ENCODE assay signal across 8 mouse cellular contexts in genomic region chr6:125498062-125498461, GRCm38 (mm10). TPM values are rescaled to one million over a fixed set of nuclear protein-coding genes. Genes with fewer than 3 reads are reported as not detected.
A peak's percentile ranks its signal among the peaks of the same experiment; 100 is the strongest.
DNase-seq lines count a peak whose midpoint lies in the region; ATAC-seq lines count a peak whose summit lies in the region.

No protein-coding gene starts in this region.

- H3K9ac ChIP-seq in forebrain, embryonic 11.5 days (ENCODE audit: low read length): no peak overlapping the region
- no peak overlapping the region for H3K9ac ChIP-seq in forebrain, embryonic 15.5 days (replicated peaks)
- no peak overlapping the region for H3K9ac ChIP-seq in neural tube, embryonic 15.5 days (replicated peaks)

- WGBS in forebrain, embryonic 11.5 days: 34% methylated on average over 5 of the region's 5 CpGs
- WGBS in forebrain, embryonic 15.5 days: 35% methylated on average over 5 of the region's 5 CpGs
- 28% methylated on average over 5 of the region's 5 CpGs for WGBS in neural tube, embryonic 15.5 days

- H3K4me2 ChIP-seq in forebrain, embryonic 11.5 days (ENCODE audit: low read depth, low read length, severe bottlenecking): no peak overlapping the region
- H3K4me2 ChIP-seq in forebrain, embryonic 15.5 days (replicated peaks): no peak overlapping the region
- no peak overlapping the region for H3K4me2 ChIP-seq in neural tube, embryonic 15.5 days

- no peak overlapping the region for H3K4me3 ChIP-seq in forebrain, embryonic 11.5 days (ENCODE audit: low read depth, low read length)
- no peak overlapping the region for H3K4me3 ChIP-seq in forebrain, embryonic 15.5 days
- H3K4me3 ChIP-seq in neural tube, embryonic 15.5 days (replicated peaks): no peak overlapping the region

- peak; percentile 73 for DNase-seq in forebrain, embryonic 11.5 days (ENCODE audit: low spot score)
- peak; percentile 53 for DNase-seq in neural tube, embryonic 10.5 days (ENCODE audit: extremely low spot score, low spot score)
- peak; percentile 79 for DNase-seq in retina, embryonic 14.5 days (ENCODE audit: low spot score)
- DNase-seq in layer of hippocampus, adult 18-20 months (ENCODE audit: low spot score in 2 of 2): no peak
- DNase-seq in layer of hippocampus, adult 9-11 months: no peak

- H3K27ac ChIP-seq in forebrain, embryonic 11.5 days (ENCODE audit: low read depth, low read length): no peak overlapping the region
- H3K27ac ChIP-seq in forebrain, embryonic 15.5 days (replicated peaks): no peak overlapping the region
- no peak overlapping the region for H3K27ac ChIP-seq in neural tube, embryonic 15.5 days (replicated peaks)

- H3K27me3 ChIP-seq in forebrain, embryonic 11.5 days (ENCODE audit: control insufficient read depth, insufficient read depth, low read length): peaks cover 5% of the 10 kb centered on the region; the same call in 1 of the 2 replicates
- H3K27me3 ChIP-seq in forebrain, embryonic 15.5 days: no peaks in the 10 kb centered on the region
- peaks cover 21% of the 10 kb centered on the region for H3K27me3 ChIP-seq in neural tube, embryonic 15.5 days (replicated peaks)

- H3K4me1 ChIP-seq in forebrain, embryonic 11.5 days (replicated peaks; ENCODE audit: control insufficient read depth, insufficient read depth, low read length): peaks cover 5% of the 10 kb centered on the region; the same call in 1 of the 2 replicates
- H3K4me1 ChIP-seq in forebrain, embryonic 15.5 days: peaks cover 12% of the 10 kb centered on the region
- peaks cover 12% of the 10 kb centered on the region for H3K4me1 ChIP-seq in neural tube, embryonic 15.5 days

- ATAC-seq in forebrain, embryonic 11.5 days (replicated peaks; ENCODE audit: low FRiP score): no peak
- ATAC-seq in forebrain, embryonic 15.5 days (replicated peaks): no peak
- ATAC-seq in neural tube, embryonic 15.5 days (ENCODE audit: low FRiP score): no peak
- 0 out of 2 replicates have a peak, but pooled peaks have one; percentile 22 for ATAC-seq in erythroblast, adult 5-6 weeks (replicated peaks; ENCODE audit: low FRiP score, poor library complexity, severe bottlenecking)

- no peaks in the 10 kb centered on the region for H3K36me3 ChIP-seq in forebrain, embryonic 11.5 days (ENCODE audit: control insufficient read depth, insufficient read depth, low read length)
- no peaks in the 10 kb centered on the region for H3K36me3 ChIP-seq in forebrain, embryonic 15.5 days
- H3K36me3 ChIP-seq in neural tube, embryonic 15.5 days: no peaks in the 10 kb centered on the region

- H3K9me3 ChIP-seq in forebrain, embryonic 11.5 days (ENCODE audit: control insufficient read depth, low read length): no peaks in the 10 kb centered on the region
- H3K9me3 ChIP-seq in forebrain, embryonic 15.5 days: no peaks in the 10 kb centered on the region
- no peaks in the 10 kb centered on the region for H3K9me3 ChIP-seq in neural tube, embryonic 15.5 days (replicated peaks)

RNA-seq across cellular contexts. Expression of gene Cd9, which starts 3.5 kb away (rescaled TPM):
- polyA plus RNA-seq in forebrain, embryonic 11.5 days (2014; fragmentation: Nextera tagmentation; extraction: Ambion mirVana): 40.5 and 47.4 TPM in 2 replicates
- polyA plus RNA-seq in forebrain, embryonic 15.5 days (2015; fragmentation: Nextera tagmentation; extraction: Ambion mirVana): 75.6 and 81.6 TPM in 2 replicates
- polyA plus RNA-seq in neural tube, embryonic 15.5 days (2015; fragmentation: Nextera tagmentation; extraction: Ambion mirVana): 112 and 130 TPM in 2 replicates
- 52.1 and 58.5 TPM in 2 replicates for total RNA-seq in erythroblast, adult 5-6 weeks (2015; ENCODE audit: low replicate concordance)
- total RNA-seq in erythroblast, adult 5-6 weeks (2017; ENCODE audit: low replicate concordance): 25.1 and 33.0 TPM in 2 replicates
- 10 to 100 TPM; 52.0 to 55.1 TPM for total RNA-seq in layer of hippocampus, adult 18-20 months (2021)

RNA-seq across cellular contexts. Expression of gene Vwf, which starts 48.5 kb away (rescaled TPM):
- 9.0 and 11.7 TPM in 2 replicates for polyA plus RNA-seq in forebrain, embryonic 11.5 days (2014; fragmentation: Nextera tagmentation; extraction: Ambion mirVana)
- 6.5 and 8.4 TPM in 2 replicates for polyA plus RNA-seq in forebrain, embryonic 15.5 days (2015; fragmentation: Nextera tagmentation; extraction: Ambion mirVana)
- 7.8 and 14.9 TPM in 2 replicates for polyA plus RNA-seq in neural tube, embryonic 15.5 days (2015; fragmentation: Nextera tagmentation; extraction: Ambion mirVana)
- total RNA-seq in erythroblast, adult 5-6 weeks (2015; ENCODE audit: low replicate concordance): 16.1 and 16.7 TPM in 2 replicates
- 20.7 and 26.9 TPM in 2 replicates for total RNA-seq in erythroblast, adult 5-6 weeks (2017; ENCODE audit: low replicate concordance)
- 10 to 100 TPM; 12.2 to 14.2 TPM for total RNA-seq in layer of hippocampus, adult 18-20 months (2021)

Comparison
In these comparisons a context has a peak if more than half of its experiments do, and no peak if none do; other contexts are left out.
1. DNase-seq: peak in forebrain, embryonic 11.5 days (single experiment), neural tube, embryonic 10.5 days (single experiment) and retina, embryonic 14.5 days (single experiment); none in layer of hippocampus, adult 18-20 months (0 of 2) and layer of hippocampus, adult 9-11 months (single experiment).